Comparison of ENCODE assay signal across 16 mouse cellular contexts in genomic region chr12:82978275-82978674, GRCm38 (mm10).
"Had no signal": no experiment of that assay in that cellular context is flagged by ENCODE, and none has a peak within 500 bp of the region (broad histone marks: within the 10 kb centered on the region; RNA-seq: fewer than 3 reads in every experiment).

No protein-coding gene starts in this region.

- H3K36me3 ChIP-seq: neural tube, embryonic 13.5 days; neural tube, embryonic 15.5 days; stomach, embryonic 15.5 days had no signal

- DNase-seq: retina, postnatal 1 day; right cerebral cortex, adult 18-20 months; right cerebral cortex, postnatal 14 days; right cerebral cortex, postnatal 25 days; right cerebral cortex, postnatal 4 days; spleen, adult 18-20 months; thymus, adult 18-20 months; thymus, adult 2 months; thymus, postnatal 14 days; thymus, postnatal 25 days; thymus, postnatal 36 days; thymus, postnatal 4 days had no signal

- H3K4me3 ChIP-seq: neural tube, embryonic 13.5 days; neural tube, embryonic 15.5 days; stomach, embryonic 15.5 days had no signal

- H3K9ac ChIP-seq: neural tube, embryonic 13.5 days; neural tube, embryonic 15.5 days; stomach, embryonic 15.5 days had no signal

- H3K27ac ChIP-seq: neural tube, embryonic 13.5 days; neural tube, embryonic 15.5 days; stomach, embryonic 15.5 days; stomach, postnatal 0 days had no signal

- H3K9me3 ChIP-seq: neural tube, embryonic 13.5 days; neural tube, embryonic 15.5 days; stomach, embryonic 15.5 days had no signal

- H3K4me2 ChIP-seq: neural tube, embryonic 13.5 days; neural tube, embryonic 15.5 days; stomach, embryonic 15.5 days had no signal

- H3K4me1 ChIP-seq: neural tube, embryonic 13.5 days; neural tube, embryonic 15.5 days; stomach, embryonic 15.5 days had no signal

- H3K27me3 ChIP-seq: neural tube, embryonic 13.5 days; neural tube, embryonic 15.5 days; stomach, embryonic 15.5 days had no signal
